Mouse (Mus musculus): Measurements from ENCODE around the gene Serpina11.

The Serpina11 gene

DNA sequence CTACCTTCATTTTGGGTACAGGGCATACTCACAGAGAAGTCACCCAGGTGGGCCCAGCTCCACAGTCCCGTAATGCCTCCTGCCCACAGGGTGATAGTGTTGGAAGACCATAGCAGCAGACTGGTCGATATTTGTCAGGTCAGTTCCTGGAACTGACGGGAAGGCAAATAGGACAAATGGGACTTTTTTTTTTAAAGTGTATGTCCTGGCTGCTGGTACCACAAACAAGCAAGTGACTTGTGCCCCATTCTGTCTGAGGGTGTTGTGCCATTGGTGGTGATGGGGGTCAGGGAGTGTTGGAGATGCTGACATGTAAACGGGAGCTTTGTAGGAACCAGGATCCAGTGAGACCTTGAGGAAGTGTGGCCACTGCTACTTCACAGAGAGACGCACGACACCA lies at the start of gene Serpina11:
TSS of gene Serpina11 (minus strand) at position 101 of the 400 bp plus-strand sequence.
- in situ Hi-C loops (cut with MboI; ENCODE audit: unreplicated experiment in 2 of 2), result loop anchor here (10.0 kb wide), 2 partner anchors 425 to 955 kb away; no protein-coding TSS in a partner anchor

GRCm38 (mm10) chr12:104038181-104038580 lies 48.4 kb upstream of the Serpina11 start:
- in situ Hi-C loops (cut with MboI; ENCODE audit: unreplicated experiment in 2 of 2), result no loop called here

DNA sequence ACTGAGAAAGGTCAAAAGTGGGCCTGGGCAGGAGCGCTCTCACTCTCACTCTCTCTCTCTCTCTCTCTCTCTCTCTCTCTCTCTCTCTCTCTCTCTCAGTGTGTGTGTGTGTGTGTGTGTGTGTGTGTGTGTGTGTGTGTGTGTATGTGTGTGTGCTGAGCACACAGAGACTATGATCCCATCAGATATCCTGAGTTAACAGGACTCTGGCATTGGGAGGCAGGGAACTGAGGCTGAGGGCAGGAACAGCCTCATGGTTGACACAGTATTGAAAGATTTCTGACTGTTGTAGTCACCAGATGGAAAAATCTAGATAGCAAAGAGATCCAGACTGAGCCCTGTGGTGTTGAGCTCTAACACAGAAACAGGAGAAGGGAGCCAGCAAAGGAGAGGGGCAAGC lies 44.0 kb upstream of the Serpina11 start:
- in situ Hi-C loops (cut with MboI; ENCODE audit: unreplicated experiment in 2 of 2), result no loop called here

DNA sequence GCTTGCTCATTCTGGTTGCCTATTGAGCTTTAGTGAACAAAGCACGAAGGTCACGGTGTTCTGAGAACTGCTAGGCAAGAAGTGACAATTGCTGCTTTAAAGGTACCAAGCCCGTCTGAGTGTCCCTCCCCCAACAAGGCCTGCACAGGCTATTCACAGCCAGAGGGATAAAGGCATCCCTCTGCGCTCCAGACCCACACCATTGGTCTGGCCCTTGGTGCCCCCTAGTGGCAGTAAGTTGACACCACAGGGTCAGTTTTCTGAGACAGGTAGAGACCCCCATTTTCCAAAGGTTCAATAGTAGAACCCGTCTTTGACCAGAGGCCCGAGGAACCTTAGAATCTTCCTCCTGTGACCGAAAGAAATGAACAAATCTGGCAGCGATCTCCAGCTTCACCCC lies 40.2 kb upstream of the Serpina11 start:
- in situ Hi-C loops (cut with MboI; ENCODE audit: unreplicated experiment in 2 of 2), result no loop called here

DNA sequence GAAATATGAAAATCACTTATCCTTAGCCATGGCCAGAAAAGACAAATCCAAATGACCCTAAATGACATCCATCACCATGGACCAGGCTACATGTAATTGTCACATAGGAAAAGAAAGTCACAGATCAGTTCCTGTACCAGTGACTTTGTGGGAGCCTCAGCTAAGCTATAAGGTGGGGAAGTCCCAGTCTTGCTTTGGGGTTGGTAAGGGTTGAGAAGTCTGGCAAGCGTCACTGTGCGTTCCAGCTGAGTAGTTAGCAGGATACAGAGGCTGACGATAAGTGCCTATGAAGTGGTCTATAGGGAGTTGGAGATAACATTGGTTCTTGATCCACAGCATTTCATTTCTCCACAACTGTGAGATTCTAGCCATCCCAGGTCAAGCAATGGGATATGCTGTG lies 25.5 kb upstream of the Serpina11 start:
- in situ Hi-C loops (cut with MboI; ENCODE audit: unreplicated experiment in 2 of 2), result no loop called here

- in situ Hi-C loops (cut with MboI; ENCODE audit: unreplicated experiment in 2 of 2), result no loop called here
These were observed 23.9 kb upstream of the Serpina11 start, which contains the start of gene Serpina9 for GRCm38 (mm10) chr12:104013620-104014019. Gene Serpina9, minus strand, starts transcription at chr12:104013755.

GRCm38 (mm10) chr12:104004689-104005088 lies 14.9 kb upstream of the Serpina11 start:
- in situ Hi-C loops (cut with MboI; ENCODE audit: unreplicated experiment in 2 of 2), result no loop called here

- in situ Hi-C loops (cut with MboI; ENCODE audit: unreplicated experiment in 2 of 2), result no loop called here
These were observed 13.5 kb upstream of the Serpina11 start for GRCm38 (mm10) chr12:104003238-104003612.

- in situ Hi-C loops (cut with MboI; ENCODE audit: unreplicated experiment in 2 of 2), result no loop called here
These were observed 12.9 kb upstream of the Serpina11 start for GRCm38 (mm10) chr12:104002569-104003237.

GRCm38 (mm10) chr12:104000594-104000993 lies 10.8 kb upstream of the Serpina11 start:
- in situ Hi-C loops (cut with MboI; ENCODE audit: unreplicated experiment in 2 of 2), result no loop called here

DNA sequence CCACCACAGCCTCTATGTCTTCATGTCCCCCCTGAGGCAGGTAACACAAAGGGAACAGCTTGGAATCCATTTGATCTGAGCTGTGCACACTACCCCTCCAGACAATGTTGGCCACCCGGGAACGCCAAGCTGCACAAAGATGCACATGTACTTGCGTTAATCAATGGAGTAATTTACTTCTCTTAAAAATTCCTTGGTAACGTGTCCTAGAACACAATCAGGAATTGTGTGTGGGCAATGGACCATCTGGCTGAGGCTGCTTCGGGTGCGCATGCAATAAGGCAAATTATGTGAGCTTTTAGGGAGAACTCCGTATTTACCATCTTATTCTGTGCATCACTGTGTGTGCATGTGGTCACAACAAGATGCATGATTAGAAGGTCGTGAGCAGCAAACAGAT lies 9.9 kb upstream of the Serpina11 start:
- in situ Hi-C loops (cut with MboI; ENCODE audit: unreplicated experiment in 2 of 2), result loop anchor here (5.0 to 10.0 kb wide), 3 partner anchors 415 to 945 kb away; no protein-coding TSS in a partner anchor

- in situ Hi-C loops (cut with MboI; ENCODE audit: unreplicated experiment in 2 of 2), result loop anchor here (5.0 to 10.0 kb wide), 3 partner anchors 418 to 948 kb away; no protein-coding TSS in a partner anchor
These were observed 6.8 kb upstream of the Serpina11 start for GRCm38 (mm10) chr12:103996513-103996912.

GRCm38 (mm10) chr12:103995292-103996072 lies 5.7 kb upstream of the Serpina11 start:
- in situ Hi-C loops (cut with MboI; ENCODE audit: unreplicated experiment in 2 of 2), result loop anchor here (5.0 to 10.0 kb wide), 3 partner anchors 419 to 949 kb away; no protein-coding TSS in a partner anchor

DNA sequence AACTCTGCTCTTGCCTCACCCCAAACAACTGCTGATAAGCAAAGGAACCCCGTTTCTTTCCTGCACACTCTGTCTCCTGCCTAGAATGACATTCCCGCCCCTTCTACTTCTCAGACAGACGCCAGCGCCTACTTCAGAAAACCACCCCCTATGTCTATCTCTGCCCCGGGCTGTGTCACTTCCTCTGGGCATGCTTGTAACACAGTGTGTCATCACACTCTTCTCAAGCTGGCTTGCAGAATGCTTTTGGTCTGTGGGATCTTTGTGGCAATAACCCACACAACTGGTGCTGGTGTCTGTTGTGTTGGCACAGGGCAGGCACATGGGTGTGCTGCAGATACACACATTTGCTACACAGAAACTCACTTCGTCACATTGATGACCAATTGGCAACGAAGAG lies 3.2 kb upstream of the Serpina11 start:
- in situ Hi-C loops (cut with MboI; ENCODE audit: unreplicated experiment in 2 of 2), result loop anchor here (10.0 kb wide), 2 partner anchors 422 to 952 kb away; no protein-coding TSS in a partner anchor

DNA sequence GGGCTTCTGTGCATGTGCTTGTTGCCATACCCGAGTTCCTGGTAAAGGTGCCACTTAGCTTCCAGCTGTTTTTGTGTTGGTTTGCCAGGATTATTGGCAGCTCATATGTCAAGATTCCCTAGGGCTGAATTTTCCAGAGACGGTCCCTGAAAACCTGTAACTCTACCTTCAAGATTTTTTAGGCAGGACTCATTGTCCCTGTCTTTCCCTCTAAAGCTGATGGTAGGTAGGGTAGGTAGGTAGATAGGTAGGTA lies 316 bp downstream of the Serpina11 start:
- in situ Hi-C loops (cut with MboI; ENCODE audit: unreplicated experiment in 2 of 2), result no loop called here

GRCm38 (mm10) chr12:103988754-103989513 lies 823 bp downstream of the Serpina11 start:
- in situ Hi-C loops (cut with MboI; ENCODE audit: unreplicated experiment in 2 of 2), result no loop called here

- in situ Hi-C loops (cut with MboI; ENCODE audit: unreplicated experiment in 2 of 2), result no loop called here
These were observed 3.9 kb downstream of the Serpina11 start for GRCm38 (mm10) chr12:103985868-103986267.

GRCm38 (mm10) chr12:103984935-103985334 lies 4.8 kb downstream of the Serpina11 start:
- in situ Hi-C loops (cut with MboI; ENCODE audit: unreplicated experiment in 2 of 2), result no loop called here

GRCm38 (mm10) chr12:103981646-103982360 lies 8.0 kb downstream of the Serpina11 start:
- in situ Hi-C loops (cut with MboI; ENCODE audit: unreplicated experiment in 2 of 2), result no loop called here

DNA sequence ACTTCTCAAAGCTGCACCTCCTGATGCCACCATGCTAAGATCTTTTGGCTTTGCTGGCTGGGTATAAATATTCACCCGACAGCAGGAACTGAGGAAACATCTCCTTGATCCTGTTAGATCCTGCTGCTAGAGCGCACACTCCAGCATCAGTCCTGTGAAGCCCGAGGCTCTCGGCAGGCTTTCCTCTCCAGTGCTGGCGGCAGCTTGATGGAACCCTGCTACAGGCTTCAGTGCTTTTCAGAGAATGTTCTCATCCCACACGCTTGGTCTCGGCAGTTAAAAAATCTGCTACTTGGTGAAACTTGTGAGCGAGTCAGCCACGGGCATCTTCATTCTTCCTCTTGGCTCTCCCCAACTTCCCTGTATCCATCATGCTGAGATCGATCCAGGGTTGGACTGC lies 11.5 kb downstream of the Serpina11 start:
- in situ Hi-C loops (cut with MboI; ENCODE audit: unreplicated experiment in 2 of 2), result no loop called here

All from v-Abl transformed pro-B cells (cell line).